Mouse (Mus musculus): Measurements from ENCODE around the gene Atp5d. TPM values are rescaled to one million over a fixed set of nuclear protein-coding genes. Genes with fewer than 3 reads are reported as not detected.

The Atp5d gene
- 650 and 864 TPM in 2 replicates for polyA plus RNA-seq (2012; ENCODE audit: low replicate concordance)

DNA sequence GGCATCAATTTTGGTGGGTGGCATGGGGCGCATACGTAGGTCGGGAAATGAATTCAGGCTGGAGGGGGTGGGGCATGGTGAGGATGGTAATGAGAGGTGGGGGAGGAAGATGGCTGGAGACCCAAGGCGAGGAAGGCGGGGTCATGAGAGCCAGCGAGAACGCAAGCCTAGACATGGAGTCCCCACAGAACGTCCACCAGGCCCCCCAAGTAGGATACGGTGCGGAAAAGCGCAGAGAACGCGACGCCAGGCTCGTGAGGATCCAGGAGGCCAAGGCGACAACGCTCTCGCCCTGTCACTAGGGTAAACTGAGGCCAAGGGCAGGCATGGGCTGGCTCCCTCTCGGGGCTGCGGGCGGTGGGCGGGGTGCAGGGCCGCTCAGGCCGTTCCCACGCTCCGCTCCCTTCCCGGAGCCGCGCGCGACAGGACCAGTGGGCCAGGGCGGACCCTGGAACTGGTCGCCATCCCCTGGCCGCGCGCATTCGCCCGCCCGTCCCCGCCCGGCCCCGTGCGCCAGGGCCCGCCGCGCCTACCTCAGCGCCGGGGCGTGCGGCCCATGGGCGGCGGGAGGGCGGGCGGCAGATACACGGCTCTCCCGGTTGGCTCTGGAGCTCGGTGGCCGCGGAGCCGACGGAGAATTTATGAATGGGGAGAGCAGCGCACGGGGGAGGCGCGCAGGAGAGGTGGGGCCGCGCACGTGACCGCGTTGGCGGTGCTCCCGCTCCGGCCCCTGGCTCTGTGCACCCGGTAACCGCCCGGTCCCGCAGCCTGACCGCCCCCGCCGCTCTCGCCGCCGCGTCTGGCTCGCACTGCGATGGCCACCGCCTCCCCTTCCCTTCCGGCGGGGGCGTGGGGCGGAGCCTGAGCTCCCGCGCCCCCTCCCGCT is at the start of gene Atp5d:
Atp5d (plus strand) TSS at position 80 of the 886 bp plus-strand sequence.

DNA sequence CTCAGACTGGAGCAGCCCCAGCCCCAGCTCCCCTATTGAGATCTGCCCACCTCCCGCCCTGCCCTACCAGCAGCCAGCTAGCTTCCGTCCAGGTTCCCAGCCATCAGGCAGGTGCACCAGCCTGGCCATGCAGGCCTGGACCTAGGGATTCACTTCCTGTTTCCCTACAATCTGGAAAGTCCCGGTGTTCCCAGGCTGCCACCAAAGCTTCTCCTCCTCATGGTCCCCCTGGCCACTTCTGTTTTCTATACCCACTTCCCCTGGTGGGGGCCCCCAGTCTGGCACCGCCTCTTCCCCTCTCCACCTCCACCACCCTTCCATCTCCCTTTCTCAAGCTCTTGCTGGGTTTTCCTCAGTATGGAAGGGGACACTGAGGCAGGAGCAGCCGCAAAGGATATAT is 33.0 kb upstream of the Atp5d start, which contains the start of gene Sbno2:
Sbno2 (minus strand) TSS at position 112 of the 400 bp plus-strand sequence.

DNA sequence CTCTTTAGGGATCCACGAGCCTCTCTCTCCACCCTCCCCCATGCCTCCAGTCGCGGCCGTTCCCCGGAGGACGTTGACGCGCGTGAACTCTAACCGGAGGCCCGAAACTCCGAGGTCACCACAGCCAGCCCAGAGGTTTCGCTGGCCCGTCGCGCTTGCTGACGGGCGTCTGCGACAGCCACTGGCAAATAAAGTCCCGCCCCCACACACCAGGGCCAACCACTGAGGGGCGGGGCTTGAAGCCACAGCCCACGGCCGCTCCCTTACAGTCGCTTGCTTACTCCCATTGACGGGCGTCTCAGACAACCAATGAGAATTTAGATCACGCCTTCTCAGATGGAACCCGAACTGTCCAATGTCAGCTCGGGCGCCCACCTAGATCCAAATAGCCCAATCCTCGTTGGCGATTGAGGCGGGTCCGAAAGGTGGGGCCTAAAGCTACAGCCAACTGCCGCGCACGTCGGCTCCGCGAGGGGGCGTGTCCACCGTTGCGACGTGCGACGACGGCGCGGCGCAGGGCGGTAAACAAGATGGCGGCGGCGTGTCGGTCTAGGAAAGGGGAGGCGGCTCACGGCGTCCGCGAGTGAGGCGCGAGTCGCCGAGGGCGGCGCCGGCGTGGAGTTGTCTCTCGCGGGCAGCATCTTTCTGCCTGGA is 23.0 kb upstream of the Atp5d start, which contains the start of gene Stk11:
Stk11 (plus strand) TSS at position 514 of the 654 bp plus-strand sequence.

DNA sequence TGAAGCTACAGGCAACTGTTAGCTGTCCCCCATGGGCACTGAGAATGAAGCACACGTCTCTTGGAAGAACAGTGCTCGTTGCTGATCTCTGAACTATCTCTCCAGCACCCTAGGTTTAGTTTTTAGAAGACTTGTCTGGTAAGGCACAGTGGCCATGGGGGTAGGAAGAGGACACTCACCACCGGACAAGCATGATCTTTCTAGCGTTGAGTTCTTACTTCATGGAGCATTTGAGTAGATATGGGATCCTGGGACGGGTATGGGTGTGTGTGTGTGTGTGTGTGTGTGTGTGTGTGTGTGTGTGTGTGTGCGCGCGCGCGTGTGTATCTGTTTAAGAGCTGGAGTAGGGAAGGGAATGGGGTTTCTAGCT is 2.2 kb downstream of the Atp5d start, which contains the start of gene Cbarp:
Cbarp (minus strand) TSS at position 170 of the 370 bp plus-strand sequence.

DNA sequence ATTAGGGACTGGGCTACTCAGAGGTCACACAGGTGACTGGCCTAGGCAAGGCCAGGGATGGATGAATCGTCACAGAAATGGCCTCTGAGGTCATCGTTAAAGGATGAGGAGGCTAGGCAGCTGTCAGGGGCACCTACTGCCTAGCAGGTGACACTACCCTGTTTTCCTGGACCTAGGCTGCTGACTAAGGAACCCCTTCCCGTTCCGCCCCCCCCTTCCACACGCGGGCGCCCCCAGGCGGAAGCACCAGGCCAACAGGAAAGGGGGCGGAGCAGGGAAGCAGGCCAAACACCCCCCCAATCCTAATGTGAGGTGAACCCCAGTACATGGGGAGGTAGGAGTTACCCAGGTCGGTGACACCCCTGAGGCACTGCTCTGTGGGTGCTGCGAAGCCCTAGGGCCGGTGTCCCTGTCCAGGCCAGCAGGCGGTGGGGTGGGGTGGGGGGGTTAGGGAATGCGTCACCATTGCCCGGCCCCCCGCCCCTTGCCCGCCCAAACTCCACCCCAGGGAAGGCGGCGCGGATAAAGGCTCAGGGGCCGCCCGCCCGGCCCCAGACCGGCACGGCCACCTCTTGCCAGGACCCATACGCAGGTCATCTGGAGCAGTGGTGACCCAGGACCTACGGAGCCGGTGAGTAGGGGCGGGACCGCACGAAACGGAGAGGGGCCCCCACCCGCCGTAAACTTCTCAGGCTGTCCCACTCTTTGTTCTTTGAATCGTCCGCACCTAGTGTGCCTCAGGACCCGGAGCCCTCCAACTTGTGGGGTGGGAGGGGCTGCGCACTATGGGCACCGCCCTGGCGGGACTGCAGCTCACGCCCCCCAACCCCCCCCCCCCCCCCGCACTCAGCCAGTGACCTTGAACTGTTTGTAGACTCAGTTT is 9.5 kb downstream of the Atp5d start, which contains the start of gene Midn:
Midn (plus strand) TSS at position 554 of the 883 bp plus-strand sequence.

DNA sequence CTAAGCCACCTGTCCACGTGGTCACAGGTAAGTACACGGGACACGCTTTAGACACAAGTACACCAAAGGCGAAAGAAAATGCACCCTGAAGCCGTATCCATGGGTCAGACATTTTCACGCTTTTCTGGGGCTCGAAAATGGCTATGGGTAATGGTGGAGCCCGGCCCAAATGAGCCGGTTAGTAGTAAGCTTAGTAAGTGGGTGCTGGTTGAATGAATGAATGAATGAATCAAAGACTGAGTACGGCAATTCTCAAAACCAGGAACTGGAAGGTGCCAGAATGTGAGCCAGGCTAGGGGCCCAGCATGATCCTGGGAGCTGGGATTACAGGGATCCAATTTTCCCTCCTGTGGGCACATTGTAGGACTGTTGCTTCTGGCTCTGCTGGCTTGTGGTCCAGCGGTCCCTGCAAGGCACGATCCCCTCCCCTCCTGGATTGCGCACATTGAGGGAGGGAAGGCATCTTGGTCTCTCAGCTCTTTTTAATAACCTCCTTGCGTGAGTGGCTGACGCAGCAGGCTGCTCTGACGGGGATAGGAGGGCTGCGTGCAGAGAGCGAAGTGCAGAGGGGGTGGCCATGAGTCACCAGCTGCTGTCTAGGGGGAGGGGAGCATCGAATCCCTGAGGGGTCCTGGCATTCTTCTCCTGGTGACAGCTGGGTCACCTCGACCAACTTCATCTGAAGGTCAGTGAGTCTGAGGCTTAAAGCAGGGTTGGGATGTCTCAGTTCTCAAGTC is 27.1 kb downstream of the Atp5d start, which contains the start of gene Cirbp:
Cirbp (plus strand) TSS at position 594 of the 737 bp plus-strand sequence.

DNA sequence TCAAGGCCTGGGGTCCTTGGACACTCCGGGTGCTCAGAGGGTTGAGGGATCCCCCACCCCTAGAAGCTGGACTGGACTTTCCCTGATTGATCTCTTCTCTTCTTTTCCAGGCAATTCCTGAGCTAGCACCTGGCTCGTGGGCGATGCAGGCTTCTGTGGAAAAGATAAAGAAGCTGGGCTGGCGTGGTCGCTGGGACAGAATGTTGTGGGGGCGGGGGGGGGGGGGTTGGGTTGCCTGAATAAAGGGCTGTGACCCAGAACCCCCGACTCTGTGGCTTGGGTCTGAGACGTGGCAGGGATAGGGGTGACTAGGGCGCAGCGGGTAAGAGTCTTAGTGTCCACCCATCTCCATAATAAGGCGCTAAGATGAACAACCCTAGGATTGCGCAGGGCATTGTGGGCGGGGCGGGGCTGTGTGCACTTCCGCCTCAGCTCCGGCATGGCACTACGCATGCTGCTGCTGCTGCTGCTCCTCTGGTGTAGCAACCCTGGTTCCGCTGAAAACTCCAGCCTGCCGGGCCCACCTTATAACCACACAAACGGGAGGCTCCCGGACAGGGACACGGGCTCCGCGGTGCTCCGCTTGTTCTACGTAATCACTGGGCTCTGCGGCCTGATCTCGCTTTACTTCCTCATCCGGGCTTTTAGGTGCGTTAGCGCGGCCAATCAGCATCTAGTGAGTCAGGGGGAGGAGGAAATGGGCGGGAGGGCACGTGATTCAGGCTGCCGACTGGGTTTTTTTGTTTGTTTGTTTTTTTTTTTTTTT is 34.3 kb downstream of the Atp5d start, which contains the start of gene 1600002K03Rik:
1600002K03Rik (plus strand) TSS at position 418 of the 766 bp plus-strand sequence.

DNA sequence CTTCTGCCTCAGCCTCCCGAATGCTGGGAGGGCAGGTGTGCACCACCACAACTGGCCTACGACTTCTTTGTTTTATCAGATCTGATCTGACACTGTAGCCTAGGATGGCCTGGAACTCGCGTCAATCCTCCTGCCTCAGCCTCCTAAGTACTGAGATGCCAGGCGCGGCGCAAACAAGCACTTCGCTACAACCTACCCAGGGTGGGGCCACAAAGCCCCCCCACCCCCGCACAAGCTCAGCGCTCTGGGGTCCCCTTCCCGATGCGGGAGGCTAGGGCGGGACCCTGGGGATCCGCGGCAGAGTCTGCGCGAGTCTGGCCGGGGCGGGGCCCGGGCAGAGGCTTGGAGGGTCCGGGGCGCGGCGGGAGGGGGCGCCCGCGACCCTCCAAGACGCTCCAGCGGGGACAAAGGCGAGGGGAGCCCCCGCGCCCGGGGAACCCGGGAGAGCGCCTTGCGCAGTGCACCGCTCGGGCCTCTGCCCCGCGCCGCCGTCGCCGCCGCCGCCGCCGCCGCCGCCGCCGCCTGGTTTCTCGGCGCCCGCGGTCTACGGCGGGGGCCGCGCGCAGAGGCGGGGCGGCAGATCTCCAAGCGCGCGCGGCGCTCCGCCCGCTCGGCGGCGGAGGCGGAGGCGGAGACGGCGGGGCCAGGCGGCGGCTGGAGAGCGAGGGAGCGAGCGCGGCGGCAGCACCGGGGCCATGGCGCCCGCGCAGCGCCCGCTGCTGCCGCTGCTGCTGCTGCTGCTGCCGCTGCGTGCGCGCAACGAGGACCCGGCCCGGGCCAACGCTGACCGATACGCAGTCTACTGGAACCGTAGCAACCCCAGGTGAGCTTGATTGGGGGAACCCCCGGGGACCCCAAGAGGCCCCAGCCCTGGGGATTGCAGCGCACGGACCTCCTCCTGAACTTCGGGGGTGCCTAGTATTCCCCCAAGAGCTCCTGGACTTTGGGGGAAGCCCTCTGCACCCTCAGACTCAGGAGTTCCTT is 40.9 kb downstream of the Atp5d start, which contains the start of gene Efna2:
Efna2 (plus strand) TSS at position 415 of the 984 bp plus-strand sequence.

Other genes with a start within 250 kb of the Atp5d start
- not detected in 2 replicates for gene Cfd, start 247.8 kb upstream of the Atp5d start, polyA plus RNA-seq (2012; ENCODE audit: low replicate concordance)
- gene Med16, start 229.7 kb upstream of the Atp5d start, polyA plus RNA-seq (2012; ENCODE audit: low replicate concordance) = 45.3 and 64.9 TPM in 2 replicates
- 0.88 TPM in 1 of 2 replicates, not detected in the other for gene Gm26602, start 227.8 kb upstream of the Atp5d start, polyA plus RNA-seq (2012; ENCODE audit: low replicate concordance)
- 1.2 and 3.0 TPM in 2 replicates for gene Kiss1r, start 221.7 kb upstream of the Atp5d start, polyA plus RNA-seq (2012; ENCODE audit: low replicate concordance)
- gene R3hdm4, start 217.4 kb upstream of the Atp5d start, polyA plus RNA-seq (2012; ENCODE audit: low replicate concordance) = 194 and 217 TPM in 2 replicates
- gene Arid3a, start 211.6 kb upstream of the Atp5d start, polyA plus RNA-seq (2012; ENCODE audit: low replicate concordance) = 90.3 and 327 TPM in 2 replicates
- 29.7 and 32.3 TPM in 2 replicates for gene Wdr18, start 178.5 kb upstream of the Atp5d start, polyA plus RNA-seq (2012; ENCODE audit: low replicate concordance)
- 0.17 and 0.43 TPM in 2 replicates for gene Grin3b, start 167.9 kb upstream of the Atp5d start, polyA plus RNA-seq (2012; ENCODE audit: low replicate concordance)
- 311 and 927 TPM in 2 replicates for gene Tmem259, start 154.3 kb upstream of the Atp5d start, polyA plus RNA-seq (2012; ENCODE audit: low replicate concordance)
- 876 and 1,258 TPM in 2 replicates for gene Cnn2, start 150.0 kb upstream of the Atp5d start, polyA plus RNA-seq (2012; ENCODE audit: low replicate concordance)
- gene Abca7, start 142.1 kb upstream of the Atp5d start, polyA plus RNA-seq (2012; ENCODE audit: low replicate concordance) = 42.0 and 76.1 TPM in 2 replicates
- gene Arhgap45, start 122.0 kb upstream of the Atp5d start, polyA plus RNA-seq (2012; ENCODE audit: low replicate concordance) = 660 and 1,623 TPM in 2 replicates
- 68.4 and 166 TPM in 2 replicates for gene Polr2e, start 98.8 kb upstream of the Atp5d start, polyA plus RNA-seq (2012; ENCODE audit: low replicate concordance)
- gene Gpx4, start 91.5 kb upstream of the Atp5d start, polyA plus RNA-seq (2012; ENCODE audit: low replicate concordance) = 298 and 797 TPM in 2 replicates
- gene Sbno2, start 33.1 kb upstream of the Atp5d start, polyA plus RNA-seq (2012; ENCODE audit: low replicate concordance) = 99.1 and 152 TPM in 2 replicates
- gene Stk11, start 22.8 kb upstream of the Atp5d start, polyA plus RNA-seq (2012; ENCODE audit: low replicate concordance) = 99.1 and 132 TPM in 2 replicates
- 25.3 and 46.2 TPM in 2 replicates for gene Cbarp, start 2.2 kb downstream of the Atp5d start, polyA plus RNA-seq (2012; ENCODE audit: low replicate concordance)
- gene Midn, start 9.6 kb downstream of the Atp5d start, polyA plus RNA-seq (2012; ENCODE audit: low replicate concordance) = 365 and 523 TPM in 2 replicates
- 157 and 188 TPM in 2 replicates for gene Cirbp, start 27.4 kb downstream of the Atp5d start, polyA plus RNA-seq (2012; ENCODE audit: low replicate concordance)
- 6.8 and 15.3 TPM in 2 replicates for gene 1600002K03Rik, start 34.3 kb downstream of the Atp5d start, polyA plus RNA-seq (2012; ENCODE audit: low replicate concordance)
- gene Efna2, start 40.9 kb downstream of the Atp5d start, polyA plus RNA-seq (2012; ENCODE audit: low replicate concordance) = 1.4 and 2.8 TPM in 2 replicates
- gene Mum1, start 87.8 kb downstream of the Atp5d start, polyA plus RNA-seq (2012; ENCODE audit: low replicate concordance) = 36.6 and 116 TPM in 2 replicates
- 141 and 175 TPM in 2 replicates for gene Ndufs7, start 110.5 kb downstream of the Atp5d start, polyA plus RNA-seq (2012; ENCODE audit: low replicate concordance)
- 1.6 and 3.6 TPM in 2 replicates for gene Gamt, start 122.4 kb downstream of the Atp5d start, polyA plus RNA-seq (2012; ENCODE audit: low replicate concordance)
- gene Dazap1, start 122.9 kb downstream of the Atp5d start, polyA plus RNA-seq (2012; ENCODE audit: low replicate concordance) = 294 and 420 TPM in 2 replicates
- gene Rps15, start 153.8 kb downstream of the Atp5d start, polyA plus RNA-seq (2012; ENCODE audit: low replicate concordance) = 1,574 and 8,825 TPM in 2 replicates
- 0.78 and 1.1 TPM in 2 replicates for gene Apc2, start 157.3 kb downstream of the Atp5d start, polyA plus RNA-seq (2012; ENCODE audit: low replicate concordance)
- gene 2310011J03Rik, start 181.9 kb downstream of the Atp5d start, polyA plus RNA-seq (2012; ENCODE audit: low replicate concordance) = 60.0 and 110 TPM in 2 replicates
- 8.5 and 14.2 TPM in 2 replicates for gene Pcsk4, start 190.9 kb downstream of the Atp5d start, polyA plus RNA-seq (2012; ENCODE audit: low replicate concordance)
- 4.6 and 5.4 TPM in 2 replicates for gene Reep6, start 191.3 kb downstream of the Atp5d start, polyA plus RNA-seq (2012; ENCODE audit: low replicate concordance)
- 0.74 and 1.1 TPM in 2 replicates for gene Adamtsl5, start 209.8 kb downstream of the Atp5d start, polyA plus RNA-seq (2012; ENCODE audit: low replicate concordance)
- gene Plk5, start 217.8 kb downstream of the Atp5d start, polyA plus RNA-seq (2012; ENCODE audit: low replicate concordance) = not detected in 2 replicates
- 21.9 and 48.1 TPM in 2 replicates for gene Mex3d, start 249.0 kb downstream of the Atp5d start, polyA plus RNA-seq (2012; ENCODE audit: low replicate concordance)

Data from hematopoietic multipotent progenitor cell, adult 10-12 weeks (in vitro differentiated cells).